8 mouse cellular contexts compared by ENCODE assay signal in the genomic region with DNA sequence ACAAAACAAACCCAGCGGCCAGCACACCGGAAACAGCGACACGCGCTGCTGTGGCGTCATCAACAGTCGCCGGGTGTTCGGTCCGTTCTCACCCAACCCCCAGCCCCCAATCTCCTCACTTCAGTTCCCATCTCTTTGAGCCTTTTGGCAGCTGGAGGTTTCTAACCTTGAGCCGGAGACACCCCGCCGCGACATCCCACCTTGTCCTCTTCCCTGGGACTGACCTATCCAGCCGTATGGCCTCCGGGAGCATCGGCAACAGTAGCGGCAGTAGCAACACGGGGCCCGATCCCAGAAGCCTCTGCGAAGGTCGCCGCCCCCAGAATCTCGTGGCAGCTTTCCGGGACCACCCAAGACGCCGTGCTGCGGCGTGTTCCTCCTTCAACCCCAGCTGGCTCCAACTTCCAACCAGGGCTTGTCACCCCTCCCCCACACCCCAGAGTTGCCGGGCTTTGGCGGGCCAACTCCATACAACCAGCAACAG. TPM values are rescaled to one million over a fixed set of nuclear protein-coding genes. Genes with fewer than 3 reads are reported as not detected.
DNase-seq lines count a peak whose midpoint lies in the region; ATAC-seq and TF ChIP-seq lines count a peak whose summit lies in the region.

A gene (minus strand): TSS at position 303 of the 484 bp plus-strand sequence.

- H3K9ac ChIP-seq in MEL (ENCODE audit: control insufficient read depth, low read depth, low read length, poor library complexity, severe bottlenecking): peak within 1 kb of the TSS; percentile 81
- peak within 1 kb of the TSS; percentile 66 for H3K9ac ChIP-seq in forebrain, embryonic 16.5 days (replicated peaks; ENCODE audit: low read depth, low read length)
- peak within 1 kb of the TSS; percentile 52 for H3K9ac ChIP-seq in neural tube, embryonic 15.5 days (replicated peaks)

- H3K9me3 ChIP-seq in MEL (replicated peaks; ENCODE audit: insufficient read depth, low read length): no peaks in the 10 kb centered on the region
- H3K9me3 ChIP-seq in forebrain, embryonic 16.5 days (ENCODE audit: control insufficient read depth, low read length): no peaks in the 10 kb centered on the region
- no peaks in the 10 kb centered on the region for H3K9me3 ChIP-seq in neural tube, embryonic 15.5 days (replicated peaks)

- 14% methylated on average over 31 of the region's 31 CpGs for WGBS in forebrain, embryonic 16.5 days
- WGBS in lung, adult 2 months: 32% methylated on average over 31 of the region's 31 CpGs
- 19% methylated on average over 31 of the region's 31 CpGs for WGBS in neural tube, embryonic 15.5 days

- H3K27ac ChIP-seq in MEL (ENCODE audit: control insufficient read depth, low read depth, low read length): peak within 1 kb of the TSS; percentile 89
- H3K27ac ChIP-seq in forebrain, embryonic 16.5 days (ENCODE audit: low read length): peak within 1 kb of the TSS; percentile 84
- H3K27ac ChIP-seq in layer of hippocampus, adult 2 months: peak within 1 kb of the TSS; percentile 97
- H3K27ac ChIP-seq in neural tube, embryonic 15.5 days (replicated peaks): peak within 1 kb of the TSS; percentile 94

- ATAC-seq in forebrain, embryonic 16.5 days: peak; percentile 96
- ATAC-seq in neural tube, embryonic 15.5 days (ENCODE audit: low FRiP score): peak; percentile 97

- H3K4me2 ChIP-seq in forebrain, embryonic 16.5 days (ENCODE audit: low read length): peak within 1 kb of the TSS; percentile 70
- peak within 1 kb of the TSS; percentile 65 for H3K4me2 ChIP-seq in neural tube, embryonic 15.5 days

- peak in 1 of 2 experiments; percentile 69; a peak in 2 of 4 replicates for TF ChIP-seq POLR2A in MEL (IDR thresholded peaks at IDR 0.05; ENCODE audit: control insufficient read depth in 1 of 2, insufficient read depth in 1 of 2, low read depth in 1 of 2, low read length in 2 of 2, poor library complexity in 1 of 2)
- peak; percentile 25; the same call in 1 of the 2 replicates for TF ChIP-seq POLR2A in lung, adult 2 months (IDR thresholded peaks at IDR 0.05; ENCODE audit: borderline replicate concordance, extremely low read depth, low read depth, low read length)

- peak; percentile 97 for DNase-seq in MEL (ENCODE audit: low read depth, low spot score)
- DNase-seq in cerebellum, adult 18-20 months: peak; percentile 74 to 83
- peak; percentile 82 to 84 for DNase-seq in heart, postnatal 36 days
- DNase-seq in layer of hippocampus, adult 2 months (ENCODE audit: low spot score in 2 of 2): peak; percentile 83 to 84
- peak; percentile 81 for DNase-seq in lung, adult 2 months
- peak; percentile 92 for DNase-seq in testis, postnatal 10 days (ENCODE audit: low spot score)

- no peak for TF ChIP-seq RAD21 in MEL (IDR thresholded peaks at IDR 0.05; ENCODE audit: low read depth, low read length)

- peaks cover 0 to 14% of the 10 kb centered on the region in 2 experiments; a peak in 2 of 4 replicates for H3K36me3 ChIP-seq in MEL (ENCODE audit: control insufficient read depth in 1 of 2, insufficient read depth in 2 of 2, low read length in 2 of 2)
- no peaks in the 10 kb centered on the region for H3K36me3 ChIP-seq in forebrain, embryonic 16.5 days (ENCODE audit: control insufficient read depth, insufficient read depth)
- no peaks in the 10 kb centered on the region for H3K36me3 ChIP-seq in neural tube, embryonic 15.5 days

- peaks cover 0 to 9% of the 10 kb centered on the region in 2 experiments; a peak in 3 of 4 replicates for H3K4me1 ChIP-seq in MEL (ENCODE audit: control insufficient read depth in 1 of 2, insufficient read depth in 2 of 2, low read length in 2 of 2)
- peaks cover 6% of the 10 kb centered on the region for H3K4me1 ChIP-seq in forebrain, embryonic 16.5 days (replicated peaks; ENCODE audit: control insufficient read depth, insufficient read depth, low read length)
- H3K4me1 ChIP-seq in lung, adult 2 months (ENCODE audit: control insufficient read depth, insufficient read depth, low read length): no peaks in the 10 kb centered on the region
- peaks cover 10% of the 10 kb centered on the region for H3K4me1 ChIP-seq in neural tube, embryonic 15.5 days

- intact Hi-C loops in heart, postnatal 36 days (cut with DNase I): no loop called here

- no peak for TF ChIP-seq CTCF in MEL (IDR thresholded peaks at IDR 0.05 in 2 of 3, conservative IDR thresholded peaks at IDR 0.05 in 1 of 3; ENCODE audit: control insufficient read depth in 1 of 3, insufficient read depth in 1 of 3, low read depth in 2 of 3, low read length in 3 of 3, poor library complexity in 1 of 3, severe bottlenecking in 1 of 3)
- TF ChIP-seq CTCF in layer of hippocampus, adult 2 months (conservative IDR thresholded peaks at IDR 0.05): no peak
- no peak for TF ChIP-seq CTCF in lung, adult 2 months (IDR thresholded peaks at IDR 0.05; ENCODE audit: insufficient read depth, low read length)

- peak in 1 of 2 experiments; percentile 35; a peak in 1 of 4 replicates for TF ChIP-seq EP300 in MEL (IDR thresholded peaks at IDR 0.05; ENCODE audit: low read depth in 1 of 2, low read length in 2 of 2)

- H3K27me3 ChIP-seq in MEL (ENCODE audit: control insufficient read depth in 1 of 2, insufficient read depth in 2 of 2, low read length in 2 of 2): no peaks in the 10 kb centered on the region
- no peaks in the 10 kb centered on the region for H3K27me3 ChIP-seq in forebrain, embryonic 16.5 days (replicated peaks; ENCODE audit: control insufficient read depth, insufficient read depth, low read length)
- no peaks in the 10 kb centered on the region for H3K27me3 ChIP-seq in neural tube, embryonic 15.5 days (replicated peaks)

- peak within 1 kb of the TSS; percentile 84 to 99 for H3K4me3 ChIP-seq in MEL (ENCODE audit: control insufficient read depth in 1 of 2, insufficient read depth in 1 of 2, low read depth in 2 of 2, low read length in 2 of 2)
- peak within 1 kb of the TSS; percentile 49 for H3K4me3 ChIP-seq in forebrain, embryonic 16.5 days (replicated peaks; ENCODE audit: low read length)
- H3K4me3 ChIP-seq in layer of hippocampus, adult 2 months: peak within 1 kb of the TSS; percentile 67
- peak within 1 kb of the TSS; percentile 98 for H3K4me3 ChIP-seq in lung, adult 2 months (replicated peaks; ENCODE audit: extremely low read depth, low read depth, low read length)
- peak within 1 kb of the TSS; percentile 55 for H3K4me3 ChIP-seq in neural tube, embryonic 15.5 days (replicated peaks)

- H3K79me2 ChIP-seq in MEL (ENCODE audit: control insufficient read depth, insufficient read depth, low read length, poor library complexity): peaks cover 29% of the 10 kb centered on the region

TF ChIP-seq in MEL, 35 proteins besides CTCF, POLR2A, EP300 and RAD21 (continues in another document):
- TF ChIP-seq HCFC1 (IDR thresholded peaks at IDR 0.05; ENCODE audit: low read depth, low read length) (peak; percentile 93), MEF2A (IDR thresholded peaks at IDR 0.05; ENCODE audit: extremely low read depth, insufficient replicate concordance, low read depth, low read length, poor library complexity, severe bottlenecking) (no peak), ZKSCAN1 (IDR thresholded peaks at IDR 0.05; ENCODE audit: low read depth, low read length) (no peak), ZC3H11A (IDR thresholded peaks at IDR 0.05; ENCODE audit: low read depth, low read length) (no peak; the same call in 1 of the 2 replicates), ETS1 (IDR thresholded peaks at IDR 0.05; ENCODE audit: low read depth, low read length) (peak; percentile 74), NRF1 (IDR thresholded peaks at IDR 0.05; ENCODE audit: insufficient read depth, low read depth, low read length, poor library complexity, severe bottlenecking) (no peak), GATA1 (IDR thresholded peaks at IDR 0.05; ENCODE audit: low read depth, low read length) (no peak), MYB (IDR thresholded peaks at IDR 0.05; ENCODE audit: low read depth, low read length) (peak; percentile 16; the same call in 1 of the 2 replicates), GABPA (IDR thresholded peaks at IDR 0.05; ENCODE audit: low read depth, low read length) (no peak), CHD2 (IDR thresholded peaks at IDR 0.05; ENCODE audit: low read length) (peak; percentile 25; the same call in 1 of the 2 replicates), POLR2AphosphoS2 (IDR thresholded peaks at IDR 0.05; ENCODE audit: low read length) (0 out of 2 replicates have a peak, but pooled peaks have one; percentile 29), ZNF384 (IDR thresholded peaks at IDR 0.05; ENCODE audit: low read depth, low read length) (no peak), MXI1 (IDR thresholded peaks at IDR 0.05; ENCODE audit: low read depth, low read length) (peak; percentile 71; the same call in 1 of the 2 replicates), USF2 (IDR thresholded peaks at IDR 0.05; ENCODE audit: borderline replicate concordance in 1 of 2, insufficient read depth in 1 of 2, low read depth in 1 of 2, low read length in 2 of 2) (no peak), USF1 (IDR thresholded peaks at IDR 0.05; ENCODE audit: low read depth, low read length) (peak; percentile 31; the same call in 1 of the 2 replicates), ZMIZ1 (IDR thresholded peaks at IDR 0.05; ENCODE audit: low read depth, low read length) (no peak), SIN3A (IDR thresholded peaks at IDR 0.05; ENCODE audit: low read length) (peak; percentile 89), TAL1 (IDR thresholded peaks at IDR 0.05; ENCODE audit: low read length) (no peak), JUND (IDR thresholded peaks at IDR 0.05; ENCODE audit: low read depth, low read length) (no peak), ELF1 (IDR thresholded peaks at IDR 0.05; ENCODE audit: low read depth, low read length) (peak; percentile 68; the same call in 1 of the 2 replicates), MYC (IDR thresholded peaks at IDR 0.05; ENCODE audit: low read depth, low read length) (peak; percentile 81; the same call in 1 of the 2 replicates), CHD1 (IDR thresholded peaks at IDR 0.05; ENCODE audit: low read depth, low read length) (no peak), MAX (IDR thresholded peaks at IDR 0.05; ENCODE audit: low read length) (peak; percentile 64; the same call in 1 of the 2 replicates), NELFE (IDR thresholded peaks at IDR 0.05; ENCODE audit: low read depth, low read length) (peak; percentile 61), KAT2A (conservative IDR thresholded peaks at IDR 0.05; ENCODE audit: low read depth, low read length) (peak; percentile 71), SMC3 (IDR thresholded peaks at IDR 0.05; ENCODE audit: low read depth, low read length) (no peak)

RNA-seq across cellular contexts. Expression of the gene that starts here (rescaled TPM):
- 4.2 and 5.1 TPM in 2 replicates for total RNA-seq in MEL (2012; rRNA removed)
- 1 to 10 TPM in 1 of 2 experiments, not detected in 1; 8.6 TPM for polyA plus RNA-seq in MEL (2012; ENCODE audit: insufficient read depth in 1 of 2, insufficient read length in 2 of 2, low read depth in 1 of 2, low replicate concordance in 2 of 2, missing spikeins in 1 of 2)
- 16.2 and 17.2 TPM in 2 replicates for polyA plus RNA-seq in forebrain, embryonic 16.5 days (2015; fragmentation: Nextera tagmentation; extraction: Ambion mirVana)
- total RNA-seq in heart, postnatal 36 days (2021): 1 to 10 TPM; 3.1 to 3.5 TPM
- 10 to 100 TPM; 28.5 to 37.6 TPM for total RNA-seq in layer of hippocampus, adult 2 months (2021)
- polyA plus RNA-seq in lung, adult 2 months (2012; rRNA removed): 3.6 and 4.3 TPM in 2 replicates
- polyA plus RNA-seq in neural tube, embryonic 15.5 days (2015; fragmentation: Nextera tagmentation; extraction: Ambion mirVana): 10.8 and 11.1 TPM in 2 replicates

Comparison
In these comparisons a context has a peak if more than half of its experiments do, and no peak if none do; other contexts are left out.
1. Peak in every context shown above with its lines: DNase-seq, ATAC-seq, H3K4me3 ChIP-seq and H3K27ac ChIP-seq.